Mouse (Mus musculus) intestine, embryonic 16.5 days (tissue): ENCODE measurements at regions not wholly inside any gene's neighbourhood (a gene's known extent, or its start where the extent isn't known, plus 50 kb on each side); places are given as distances from the start of the nearest gene placed in this dataset.

Experiments
- ATAC-seq: fragments of 200-750 bp; cut with Nextera tagmentation; 2 replicates; pipeline ENCODE4 v1.8.0; 2017; ENCODE audit warnings: moderate TSS enrichment, moderate library complexity
- H3K27ac ChIP-seq: fragments of 300-500 bp; sonication (generic); 2 replicates; pipeline ENCODE4 v1.5.1; 2014; ENCODE audit warnings: mild to moderate bottlenecking, low read length
- H3K27me3 ChIP-seq: fragments of 300-500 bp; sonication (generic); replicated peaks from 2 replicates; pipeline ENCODE4 v1.6.1; 2014; ENCODE audit warnings: low read length, control low read depth, mixed read lengths; ENCODE audit not compliant: control insufficient read depth, insufficient read depth
- H3K36me3 ChIP-seq: fragments of 300-500 bp; sonication (generic); 2 replicates; pipeline ENCODE4 v1.6.1; 2014; ENCODE audit warnings: low read length, control low read depth; ENCODE audit not compliant: control insufficient read depth, insufficient read depth
- H3K4me1 ChIP-seq: fragments of 300-500 bp; sonication (generic); 2 replicates; pipeline ENCODE4 v1.6.1; 2014; ENCODE audit warnings: low read length, control low read depth, mixed read lengths; ENCODE audit not compliant: control insufficient read depth, insufficient read depth
- H3K4me2 ChIP-seq: fragments of 300-500 bp; sonication (generic); 2 replicates; pipeline ENCODE4 v1.6.1; 2014; ENCODE audit warnings: low read depth, low read length, control low read depth
- H3K4me3 ChIP-seq: fragments of 300-500 bp; sonication (generic); 2 replicates; pipeline ENCODE4 v1.5.1; 2014; ENCODE audit warnings: mild to moderate bottlenecking, low read length
- H3K9ac ChIP-seq: fragments of 300-500 bp; sonication (generic); 2 replicates; pipeline ENCODE4 v1.6.1; 2014; ENCODE audit warnings: low read depth, low read length
- H3K9me3 ChIP-seq: fragments of 300-500 bp; sonication (generic); 2 replicates; pipeline ENCODE4 v1.6.1; 2016; ENCODE audit warnings: low read length, control low read depth; ENCODE audit not compliant: control insufficient read depth
- WGBS: fragments of 180-500 bp; shearing (Covaris S2); extraction: QIAGEN DNeasy Blood & Tissue Kit; methylation state at CpG from one replicate; pipeline ENCODE4 v1.1.7; 2014; 5-methylcytosine and 5-hydroxymethylcytosine counted together

GRCm38 (mm10) chr12:17601245-17602023, 56.8 kb downstream of the Odc1 start:
- H3K9me3 ChIP-seq: no peaks in the 10 kb centered on the region; the same call in 1 of the 2 replicates
- no peaks in the 10 kb centered on the region for H3K4me1 ChIP-seq
- H3K27me3 ChIP-seq: no peaks in the 10 kb centered on the region
- no peak overlapping the region for H3K4me3 ChIP-seq
- WGBS: 86% methylated on average over 1 of the region's 1 CpGs
- no peak overlapping the region for H3K27ac ChIP-seq
- H3K4me2 ChIP-seq: no peak overlapping the region
- H3K9ac ChIP-seq: no peak overlapping the region
- H3K36me3 ChIP-seq: no peaks in the 10 kb centered on the region
- ATAC-seq: no peak

DNA sequence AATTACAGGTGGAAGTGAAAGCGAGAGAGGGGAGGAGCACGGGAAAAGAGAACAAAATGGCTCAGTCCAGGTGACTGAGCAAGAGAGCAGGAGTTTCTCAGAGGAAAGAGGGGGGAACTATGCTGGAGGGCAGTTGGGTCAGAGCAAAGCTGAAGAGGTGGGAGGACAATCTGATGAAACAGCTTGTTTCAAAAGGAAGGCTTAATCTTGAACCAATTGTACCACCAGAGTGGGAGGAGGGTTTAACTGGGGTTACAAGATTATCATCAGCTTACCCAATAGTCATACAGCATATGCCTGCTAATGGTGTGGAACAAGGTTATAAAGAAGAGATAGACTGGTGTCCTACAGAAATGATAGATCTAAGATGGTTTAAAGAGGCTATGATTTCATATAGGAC, 59.0 kb downstream of the Odc1 start:
- Histone ChIP-seq H3K4me3 (no peak overlapping the region), H3K36me3 (no peaks in the 10 kb centered on the region), H3K4me2 (no peak overlapping the region), H3K27me3 (no peaks in the 10 kb centered on the region), H3K9me3 (no peaks in the 10 kb centered on the region; the same call in 1 of the 2 replicates), H3K27ac (no peak overlapping the region), H3K9ac (no peak overlapping the region), H3K4me1 (no peaks in the 10 kb centered on the region)
- ATAC-seq: no peak
- 94% methylated on average over 2 of the region's 2 CpGs for WGBS

DNA sequence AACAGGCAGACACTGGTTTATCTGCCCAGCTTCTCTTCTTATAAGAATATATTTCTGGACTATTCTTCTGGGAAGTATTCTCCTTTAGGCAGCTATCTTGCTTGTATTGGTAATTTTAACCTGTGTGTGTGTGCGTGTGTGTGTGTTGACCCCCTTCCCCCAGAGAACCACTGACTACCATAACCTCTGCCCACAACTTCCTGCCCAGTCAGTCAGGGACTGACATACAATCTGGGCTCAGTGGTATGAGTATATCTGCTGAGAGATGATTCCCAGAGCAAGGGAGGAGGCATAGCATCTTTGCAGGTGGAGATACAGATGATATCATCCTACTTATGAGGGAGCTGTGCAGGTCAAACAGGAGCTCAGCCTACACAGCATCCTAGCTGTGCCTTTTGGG, 65.8 kb downstream of the Odc1 start:
- Histone ChIP-seq H3K27me3 (no peaks in the 10 kb centered on the region), H3K4me3 (no peak overlapping the region), H3K4me1 (no peaks in the 10 kb centered on the region), H3K36me3 (no peaks in the 10 kb centered on the region), H3K9ac (no peak overlapping the region), H3K9me3 (no peaks in the 10 kb centered on the region; the same call in 1 of the 2 replicates), H3K4me2 (no peak overlapping the region), H3K27ac (no peak overlapping the region)
- 80% methylated on average over 1 of the region's 1 CpGs for WGBS
- no peak for ATAC-seq

- Histone ChIP-seq H3K36me3 (no peaks in the 10 kb centered on the region), H3K9ac (no peak overlapping the region), H3K4me3 (no peak overlapping the region), H3K9me3 (no peaks in the 10 kb centered on the region), H3K4me1 (no peaks in the 10 kb centered on the region), H3K27ac (no peak overlapping the region), H3K4me2 (no peak overlapping the region), H3K27me3 (no peaks in the 10 kb centered on the region)
- no peak for ATAC-seq
- WGBS: 84% methylated on average over 3 of the region's 3 CpGs
These were observed 67.4 kb downstream of the Odc1 start for GRCm38 (mm10) chr12:17611988-17612387.

- no peak overlapping the region for H3K27ac ChIP-seq
- WGBS: 35% methylated on average over 2 of the region's 2 CpGs
- no peaks in the 10 kb centered on the region for H3K4me1 ChIP-seq
- no peak overlapping the region for H3K4me3 ChIP-seq
- no peaks in the 10 kb centered on the region for H3K27me3 ChIP-seq
- no peak overlapping the region for H3K4me2 ChIP-seq
- no peaks in the 10 kb centered on the region for H3K9me3 ChIP-seq
- no peak overlapping the region for H3K9ac ChIP-seq
- ATAC-seq: no peak
- H3K36me3 ChIP-seq: no peaks in the 10 kb centered on the region
These were observed 72.4 kb upstream of the Hpcal1 start for GRCm38 (mm10) chr12:17618300-17618699.

DNA sequence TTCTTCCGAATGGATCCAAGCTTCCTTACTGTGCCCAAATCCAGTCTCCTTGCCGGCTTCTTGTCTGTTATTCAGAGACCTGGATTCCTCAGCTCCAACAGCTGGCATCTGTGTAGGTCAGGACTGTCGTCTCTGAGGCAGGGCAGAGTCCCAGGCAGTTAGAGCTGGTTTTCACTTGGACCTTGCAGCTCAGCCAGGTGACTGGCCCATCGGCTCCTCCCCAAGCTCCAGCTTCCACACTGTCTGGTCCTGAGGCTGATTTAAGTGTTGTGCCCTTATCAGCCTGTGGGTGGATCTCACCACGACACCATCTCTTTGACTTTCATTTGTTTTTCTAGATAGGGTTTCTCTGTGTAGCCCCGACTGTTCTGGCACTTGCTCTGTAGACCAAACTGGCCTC, 70.4 kb upstream of the Hpcal1 start:
- no peaks in the 10 kb centered on the region for H3K4me1 ChIP-seq
- ATAC-seq: no peak
- no peak overlapping the region for H3K27ac ChIP-seq
- no peaks in the 10 kb centered on the region for H3K36me3 ChIP-seq
- no peaks in the 10 kb centered on the region for H3K9me3 ChIP-seq
- no peaks in the 10 kb centered on the region for H3K27me3 ChIP-seq
- WGBS: 51% methylated on average over 6 of the region's 6 CpGs
- no peak overlapping the region for H3K4me2 ChIP-seq
- no peak overlapping the region for H3K4me3 ChIP-seq
- H3K9ac ChIP-seq: no peak overlapping the region

DNA sequence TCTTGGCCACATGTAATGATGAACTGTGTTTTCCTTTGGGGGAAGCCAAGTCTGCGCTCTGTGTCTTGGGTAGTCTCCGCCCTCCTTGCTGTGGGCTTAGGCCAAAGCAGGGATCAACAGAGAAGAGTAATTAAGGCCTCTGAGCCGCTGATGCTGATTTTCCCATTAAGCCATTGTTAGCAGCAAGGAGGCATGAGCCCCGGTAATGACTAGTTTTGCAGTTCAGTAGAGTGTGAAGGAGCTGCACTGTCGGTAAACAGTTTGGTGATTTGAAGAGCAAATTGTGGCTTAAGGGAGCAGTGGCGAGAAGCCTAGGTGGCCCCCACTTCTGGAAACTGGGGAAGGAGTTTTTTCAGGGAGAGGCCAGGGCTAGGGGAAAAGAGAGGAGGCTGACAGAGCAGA, 69.2 kb upstream of the Hpcal1 start:
- no peak overlapping the region for H3K9ac ChIP-seq
- no peak overlapping the region for H3K27ac ChIP-seq
- no peaks in the 10 kb centered on the region for H3K27me3 ChIP-seq
- no peaks in the 10 kb centered on the region for H3K9me3 ChIP-seq
- H3K4me3 ChIP-seq: no peak overlapping the region
- no peaks in the 10 kb centered on the region for H3K36me3 ChIP-seq
- no peaks in the 10 kb centered on the region for H3K4me1 ChIP-seq
- no peak for ATAC-seq
- H3K4me2 ChIP-seq: no peak overlapping the region
- 53% methylated on average over 6 of the region's 6 CpGs for WGBS

- H3K4me2 ChIP-seq: no peak overlapping the region
- no peaks in the 10 kb centered on the region for H3K9me3 ChIP-seq
- H3K4me1 ChIP-seq: no peaks in the 10 kb centered on the region
- H3K36me3 ChIP-seq: no peaks in the 10 kb centered on the region
- 61% methylated on average over 8 of the region's 8 CpGs for WGBS
- no peak overlapping the region for H3K4me3 ChIP-seq
- no peak overlapping the region for H3K27ac ChIP-seq
- no peak for ATAC-seq
- no peak overlapping the region for H3K9ac ChIP-seq
- H3K27me3 ChIP-seq: no peaks in the 10 kb centered on the region
These were observed 68.1 kb upstream of the Hpcal1 start for GRCm38 (mm10) chr12:17622509-17623005.

GRCm38 (mm10) chr12:17626043-17626442, 64.6 kb upstream of the Hpcal1 start:
- no peaks in the 10 kb centered on the region for H3K27me3 ChIP-seq
- ATAC-seq: no peak
- H3K4me3 ChIP-seq: no peak overlapping the region
- H3K4me2 ChIP-seq: no peak overlapping the region
- 48% methylated on average over 3 of the region's 3 CpGs for WGBS
- H3K9me3 ChIP-seq: no peaks in the 10 kb centered on the region
- no peaks in the 10 kb centered on the region for H3K36me3 ChIP-seq
- no peak overlapping the region for H3K27ac ChIP-seq
- H3K9ac ChIP-seq: no peak overlapping the region
- no peaks in the 10 kb centered on the region for H3K4me1 ChIP-seq

GRCm38 (mm10) chr12:17631161-17631560, 59.5 kb upstream of the Hpcal1 start:
- H3K4me3 ChIP-seq: no peak overlapping the region
- H3K4me2 ChIP-seq: no peak overlapping the region
- no peak for ATAC-seq
- no peaks in the 10 kb centered on the region for H3K9me3 ChIP-seq
- H3K27ac ChIP-seq: no peak overlapping the region
- H3K4me1 ChIP-seq: no peaks in the 10 kb centered on the region
- 94% methylated on average over 2 of the region's 2 CpGs for WGBS
- no peaks in the 10 kb centered on the region for H3K27me3 ChIP-seq
- H3K9ac ChIP-seq: no peak overlapping the region
- no peaks in the 10 kb centered on the region for H3K36me3 ChIP-seq
